Mouse (Mus musculus) intestine, embryonic 15.5 days (tissue): ENCODE results near the gene Zfp219. TPM values are rescaled to one million over a fixed set of nuclear protein-coding genes. Genes with fewer than 3 reads are reported as not detected.

Experiments
- ATAC-seq: fragments of 200-750 bp; cut with Nextera tagmentation; 2 replicates; pipeline ENCODE4 v1.8.0; 2017; ENCODE audit warnings: moderate TSS enrichment, moderate library complexity
- H3K27ac ChIP-seq: fragments of 300-500 bp; sonication (generic); 2 replicates; pipeline ENCODE4 v1.5.1; 2015; ENCODE audit warnings: mild to moderate bottlenecking, inconsistent platforms
- H3K27me3 ChIP-seq: fragments of 300-500 bp; sonication (generic); replicated peaks from 2 replicates; pipeline ENCODE4 v1.6.1; 2015; ENCODE audit warnings: inconsistent platforms
- H3K36me3 ChIP-seq: fragments of 300-500 bp; sonication (generic); 2 replicates; pipeline ENCODE4 v1.6.1; 2015; ENCODE audit warnings: inconsistent platforms
- H3K4me1 ChIP-seq: fragments of 300-500 bp; sonication (generic); replicated peaks from 2 replicates; pipeline ENCODE4 v1.6.1; 2015; ENCODE audit warnings: inconsistent platforms
- H3K4me2 ChIP-seq: fragments of 300-500 bp; sonication (generic); replicated peaks from 2 replicates; pipeline ENCODE4 v1.6.1; 2015; ENCODE audit warnings: mild to moderate bottlenecking, inconsistent platforms
- H3K4me3 ChIP-seq: fragments of 300-500 bp; sonication (generic); replicated peaks from 2 replicates; pipeline ENCODE4 v1.5.1; 2015; ENCODE audit warnings: inconsistent platforms
- H3K9ac ChIP-seq: fragments of 300-500 bp; sonication (generic); 2 replicates; pipeline ENCODE4 v1.6.1; 2015; ENCODE audit warnings: inconsistent platforms
- H3K9me3 ChIP-seq: fragments of 300-500 bp; sonication (generic); 2 replicates; pipeline ENCODE4 v1.6.1; 2016; ENCODE audit warnings: inconsistent platforms
- WGBS: fragments of 180-500 bp; shearing (Covaris S2); methylation state at CpG from one replicate; pipeline ENCODE4 v1.1.7; 2015; 5-methylcytosine and 5-hydroxymethylcytosine counted together
- polyA plus RNA-seq: library from polyadenylated mRNA; unstranded; fragments of >200 nt; fragmentation: Nextera tagmentation; extraction: Ambion mirVana; gene quantifications from 2 replicates; pipeline ENCODE4 v1.2.1, GENCODE M21; 2015

Gene Zfp219
- polyA plus RNA-seq, 1 experiment from 2014 or later = 29.8 TPM

GRCm38 (mm10) chr14:52008321-52009203, 12.0 kb downstream of the Zfp219 start:
- Histone ChIP-seq H3K4me1 (peaks cover 22% of the 10 kb centered on the region), H3K4me2 (no peak overlapping the region; the same call in 1 of the 2 replicates), H3K36me3 (peaks cover 39% of the 10 kb centered on the region)

GRCm38 (mm10) chr14:52006771-52007170, 13.8 kb downstream of the Zfp219 start:
- Histone ChIP-seq H3K27me3 (no peaks in the 10 kb centered on the region), H3K36me3 (peaks cover 52% of the 10 kb centered on the region), H3K9me3 (no peaks in the 10 kb centered on the region), H3K27ac (no peak overlapping the region), H3K4me1 (peaks cover 22% of the 10 kb centered on the region), H3K4me3 (no peak overlapping the region), H3K9ac (no peak overlapping the region), H3K4me2 (no peak overlapping the region)
- WGBS = 94% methylated on average over 23 of the region's 23 CpGs
- no peak for ATAC-seq

More at GRCm38 (mm10) chr14:52008321-52009203, 12.0 kb downstream of the Zfp219 start:
- no peak overlapping the region for H3K4me3 ChIP-seq
- no peaks in the 10 kb centered on the region for H3K27me3 ChIP-seq
- no peak overlapping the region for H3K27ac ChIP-seq
- peak; percentile 79 for ATAC-seq
- WGBS = 58% methylated on average over 38 of the region's 38 CpGs
- H3K9ac ChIP-seq = no peak overlapping the region; the same call in 1 of the 2 replicates
- no peaks in the 10 kb centered on the region for H3K9me3 ChIP-seq

GRCm38 (mm10) chr14:52006241-52006640, 14.3 kb downstream of the Zfp219 start:
- Histone ChIP-seq H3K9me3 (no peaks in the 10 kb centered on the region), H3K4me2 (no peak overlapping the region), H3K9ac (no peak overlapping the region), H3K27ac (no peak overlapping the region), H3K4me1 (peaks cover 18% of the 10 kb centered on the region), H3K27me3 (no peaks in the 10 kb centered on the region), H3K36me3 (peaks cover 52% of the 10 kb centered on the region), H3K4me3 (no peak overlapping the region)
- WGBS = 68% methylated on average over 8 of the region's 8 CpGs
- no peak for ATAC-seq

GRCm38 (mm10) chr14:52005616-52006015, 14.9 kb downstream of the Zfp219 start:
- ATAC-seq = no peak
- Histone ChIP-seq H3K9me3 (no peaks in the 10 kb centered on the region), H3K27me3 (no peaks in the 10 kb centered on the region), H3K4me2 (no peak overlapping the region), H3K36me3 (peaks cover 52% of the 10 kb centered on the region), H3K27ac (no peak overlapping the region), H3K9ac (no peak overlapping the region), H3K4me3 (no peak overlapping the region), H3K4me1 (peaks cover 15% of the 10 kb centered on the region)
- 73% methylated on average over 6 of the region's 6 CpGs for WGBS

GRCm38 (mm10) chr14:52005141-52005540, 15.4 kb downstream of the Zfp219 start:
- no peak overlapping the region for H3K4me2 ChIP-seq
- no peak for ATAC-seq
- H3K4me1 ChIP-seq = peaks cover 10% of the 10 kb centered on the region
- no peaks in the 10 kb centered on the region for H3K9me3 ChIP-seq
- H3K36me3 ChIP-seq = peaks cover 52% of the 10 kb centered on the region
- 66% methylated on average over 7 of the region's 7 CpGs for WGBS
- H3K9ac ChIP-seq = no peak overlapping the region
- H3K4me3 ChIP-seq = no peak overlapping the region
- no peaks in the 10 kb centered on the region for H3K27me3 ChIP-seq
- 0 out of 2 replicates have a peak overlapping the region, but pooled peaks have one; percentile 17 for H3K27ac ChIP-seq

GRCm38 (mm10) chr14:52003981-52004495, 16.5 kb downstream of the Zfp219 start:
- Histone ChIP-seq H3K36me3 (peaks cover 55% of the 10 kb centered on the region), H3K27ac (no peak overlapping the region), H3K27me3 (no peaks in the 10 kb centered on the region), H3K9me3 (no peaks in the 10 kb centered on the region), H3K4me1 (peaks cover 7% of the 10 kb centered on the region), H3K4me2 (no peak overlapping the region), H3K4me3 (no peak overlapping the region), H3K9ac (no peak overlapping the region)
- WGBS = 44% methylated on average over 16 of the region's 16 CpGs
- peak; percentile 18; the same call in 1 of the 2 replicates for ATAC-seq

GRCm38 (mm10) chr14:51997483-51997882, 23.1 kb downstream of the Zfp219 start:
- no peak overlapping the region for H3K9ac ChIP-seq
- H3K4me1 ChIP-seq = no peaks in the 10 kb centered on the region
- no peaks in the 10 kb centered on the region for H3K9me3 ChIP-seq
- ATAC-seq = no peak
- no peak overlapping the region for H3K4me3 ChIP-seq
- H3K36me3 ChIP-seq = peaks cover 49% of the 10 kb centered on the region
- no peak overlapping the region for H3K27ac ChIP-seq
- WGBS = 91% methylated on average over 14 of the region's 14 CpGs
- H3K4me2 ChIP-seq = no peak overlapping the region
- H3K27me3 ChIP-seq = no peaks in the 10 kb centered on the region

GRCm38 (mm10) chr14:51996866-51997265, 23.7 kb downstream of the Zfp219 start:
- no peak for ATAC-seq

GRCm38 (mm10) chr14:51996231-51996841, 24.2 kb downstream of the Zfp219 start:
- H3K4me1 ChIP-seq = no peaks in the 10 kb centered on the region
- no peaks in the 10 kb centered on the region for H3K9me3 ChIP-seq
- H3K4me3 ChIP-seq = no peak overlapping the region
- ATAC-seq = no peak
- peaks cover 49% of the 10 kb centered on the region for H3K36me3 ChIP-seq
- no peaks in the 10 kb centered on the region for H3K27me3 ChIP-seq
- H3K27ac ChIP-seq = no peak overlapping the region
- H3K4me2 ChIP-seq = no peak overlapping the region
- H3K9ac ChIP-seq = no peak overlapping the region
- 89% methylated on average over 13 of the region's 13 CpGs for WGBS

More at GRCm38 (mm10) chr14:51996866-51997265, 23.7 kb downstream of the Zfp219 start:
- no peaks in the 10 kb centered on the region for H3K4me1 ChIP-seq
- H3K9me3 ChIP-seq = no peaks in the 10 kb centered on the region
- H3K27ac ChIP-seq = no peak overlapping the region
- H3K4me3 ChIP-seq = no peak overlapping the region
- H3K36me3 ChIP-seq = peaks cover 45% of the 10 kb centered on the region
- H3K27me3 ChIP-seq = no peaks in the 10 kb centered on the region
- no peak overlapping the region for H3K9ac ChIP-seq
- whole genome bisulfite sequencing = 65% methylated on average over 17 of the region's 17 CpGs
- H3K4me2 ChIP-seq = no peak overlapping the region

- peaks cover 49% of the 10 kb centered on the region for H3K36me3 ChIP-seq
- H3K27ac ChIP-seq = no peak overlapping the region
- no peak overlapping the region for H3K9ac ChIP-seq
- ATAC-seq = no peak
- H3K9me3 ChIP-seq = no peaks in the 10 kb centered on the region
- H3K4me2 ChIP-seq = no peak overlapping the region
- no peak overlapping the region for H3K4me3 ChIP-seq
- 72% methylated on average over 12 of the region's 12 CpGs for WGBS
- H3K27me3 ChIP-seq = no peaks in the 10 kb centered on the region
- no peaks in the 10 kb centered on the region for H3K4me1 ChIP-seq
Measured at GRCm38 (mm10) chr14:51995219-51995871, 25.2 kb downstream of the Zfp219 start.

- H3K27me3 ChIP-seq = no peaks in the 10 kb centered on the region
- no peak overlapping the region for H3K27ac ChIP-seq
- H3K4me1 ChIP-seq = no peaks in the 10 kb centered on the region
- H3K36me3 ChIP-seq = peaks cover 48% of the 10 kb centered on the region
- H3K4me2 ChIP-seq = no peak overlapping the region
- WGBS = 86% methylated on average over 4 of the region's 4 CpGs
- no peak for ATAC-seq
- H3K9me3 ChIP-seq = no peaks in the 10 kb centered on the region
- no peak overlapping the region for H3K4me3 ChIP-seq
- no peak overlapping the region for H3K9ac ChIP-seq
Measured at GRCm38 (mm10) chr14:51994453-51994852, 26.1 kb downstream of the Zfp219 start.

GRCm38 (mm10) chr14:51989461-51989970, 31.0 kb downstream of the Zfp219 start:
- ATAC-seq = no peak

More at GRCm38 (mm10) chr14:51989461-51989970, 31.0 kb downstream of the Zfp219 start:
- WGBS = 70% methylated on average over 12 of the region's 12 CpGs
- no peak overlapping the region for H3K4me2 ChIP-seq
- no peak overlapping the region for H3K9ac ChIP-seq
- no peaks in the 10 kb centered on the region for H3K27me3 ChIP-seq
- no peaks in the 10 kb centered on the region for H3K9me3 ChIP-seq
- peaks cover 16% of the 10 kb centered on the region for H3K4me1 ChIP-seq
- H3K4me3 ChIP-seq = no peak overlapping the region
- H3K27ac ChIP-seq = no peak overlapping the region
- peaks cover 34% of the 10 kb centered on the region for H3K36me3 ChIP-seq
